Mouse (Mus musculus): ENCODE data around the gene Ralgapa2. TPM values are rescaled to one million over a fixed set of nuclear protein-coding genes. Genes with fewer than 3 reads are reported as not detected.

Ralgapa2 gene
- polyA plus RNA-seq (2015; fragmentation: Nextera tagmentation; extraction: Ambion mirVana): 9.3 and 9.9 TPM in 2 replicates

GRCm38 (mm10) chr2:146511911-146512580 is at the start of gene Ralgapa2:
Gene Ralgapa2, minus strand, starts transcription at chr2:146512344.
- under 1% methylated on average over 44 of the region's 57 CpGs for WGBS

GRCm38 (mm10) chr2:146561505-146561904 is 49.4 kb upstream of the Ralgapa2 start:
- no peak overlapping the region for H3K4me3 ChIP-seq (replicated peaks)

More at GRCm38 (mm10) chr2:146511911-146512580, at the start of gene Ralgapa2:
- no peaks in the 10 kb centered on the region for H3K9me3 ChIP-seq (replicated peaks)
- H3K4me1 ChIP-seq: peaks cover 20% of the 10 kb centered on the region
- peak within 1 kb of the TSS; percentile 73 for H3K27ac ChIP-seq (replicated peaks)
- no peaks in the 10 kb centered on the region for H3K36me3 ChIP-seq
- ATAC-seq (ENCODE audit: low FRiP score): peak; percentile 99
- H3K9ac ChIP-seq (replicated peaks): peak within 1 kb of the TSS; percentile 84
- H3K4me3 ChIP-seq (replicated peaks): peak within 1 kb of the TSS; percentile 71
- H3K4me2 ChIP-seq: peak within 1 kb of the TSS; percentile 77
- no peaks in the 10 kb centered on the region for H3K27me3 ChIP-seq (replicated peaks)

GRCm38 (mm10) chr2:146560633-146561043 is 48.5 kb upstream of the Ralgapa2 start:
- no peak overlapping the region for H3K4me2 ChIP-seq
- H3K4me1 ChIP-seq: no peaks in the 10 kb centered on the region
- WGBS: 82% methylated on average over 4 of the region's 4 CpGs
- no peak overlapping the region for H3K4me3 ChIP-seq (replicated peaks)
- ATAC-seq (ENCODE audit: low FRiP score): no peak
- H3K27me3 ChIP-seq (replicated peaks): no peaks in the 10 kb centered on the region
- H3K9me3 ChIP-seq (replicated peaks): no peaks in the 10 kb centered on the region
- no peak overlapping the region for H3K9ac ChIP-seq (replicated peaks)
- H3K36me3 ChIP-seq: no peaks in the 10 kb centered on the region
- H3K27ac ChIP-seq (replicated peaks): no peak overlapping the region

More at GRCm38 (mm10) chr2:146561505-146561904, 49.4 kb upstream of the Ralgapa2 start:
- Histone ChIP-seq H3K4me2 (no peak overlapping the region), H3K27ac (replicated peaks) (no peak overlapping the region), H3K9ac (replicated peaks) (no peak overlapping the region), H3K9me3 (replicated peaks) (no peaks in the 10 kb centered on the region), H3K4me1 (no peaks in the 10 kb centered on the region), H3K36me3 (no peaks in the 10 kb centered on the region), H3K27me3 (replicated peaks) (no peaks in the 10 kb centered on the region)
- 63% methylated on average over 3 of the region's 3 CpGs for WGBS
- ATAC-seq (ENCODE audit: low FRiP score): no peak

GRCm38 (mm10) chr2:146556148-146556547 is 44.0 kb upstream of the Ralgapa2 start:
- no peak overlapping the region for H3K4me3 ChIP-seq (replicated peaks)
- no peaks in the 10 kb centered on the region for H3K4me1 ChIP-seq
- no peak for ATAC-seq (ENCODE audit: low FRiP score)
- no peaks in the 10 kb centered on the region for H3K9me3 ChIP-seq (replicated peaks)
- no peak overlapping the region for H3K4me2 ChIP-seq
- H3K27ac ChIP-seq (replicated peaks): no peak overlapping the region
- no peaks in the 10 kb centered on the region for H3K36me3 ChIP-seq
- H3K27me3 ChIP-seq (replicated peaks): no peaks in the 10 kb centered on the region
- no peak overlapping the region for H3K9ac ChIP-seq (replicated peaks)

GRCm38 (mm10) chr2:146555351-146555750 is 43.2 kb upstream of the Ralgapa2 start:
- Histone ChIP-seq H3K4me3 (replicated peaks) (no peak overlapping the region), H3K4me2 (no peak overlapping the region), H3K9ac (replicated peaks) (no peak overlapping the region), H3K36me3 (no peaks in the 10 kb centered on the region), H3K9me3 (replicated peaks) (no peaks in the 10 kb centered on the region), H3K27me3 (replicated peaks) (no peaks in the 10 kb centered on the region), H3K4me1 (no peaks in the 10 kb centered on the region), H3K27ac (replicated peaks) (no peak overlapping the region)
- WGBS: 79% methylated on average over 5 of the region's 5 CpGs
- ATAC-seq (ENCODE audit: low FRiP score): no peak

GRCm38 (mm10) chr2:146553701-146554100 is 41.6 kb upstream of the Ralgapa2 start:
- Histone ChIP-seq H3K9ac (replicated peaks) (no peak overlapping the region), H3K4me1 (no peaks in the 10 kb centered on the region), H3K4me2 (no peak overlapping the region), H3K27ac (replicated peaks) (no peak overlapping the region), H3K9me3 (replicated peaks) (no peaks in the 10 kb centered on the region), H3K4me3 (replicated peaks) (no peak overlapping the region), H3K36me3 (no peaks in the 10 kb centered on the region), H3K27me3 (replicated peaks) (no peaks in the 10 kb centered on the region)
- no peak for ATAC-seq (ENCODE audit: low FRiP score)
- 19% methylated on average over 2 of the region's 2 CpGs for WGBS

- no peaks in the 10 kb centered on the region for H3K27me3 ChIP-seq (replicated peaks)
- ATAC-seq (ENCODE audit: low FRiP score): no peak
- H3K36me3 ChIP-seq: no peaks in the 10 kb centered on the region
- no peak overlapping the region for H3K4me2 ChIP-seq
- no peaks in the 10 kb centered on the region for H3K4me1 ChIP-seq
- no peaks in the 10 kb centered on the region for H3K9me3 ChIP-seq (replicated peaks)
- H3K4me3 ChIP-seq (replicated peaks): no peak overlapping the region
- H3K9ac ChIP-seq (replicated peaks): no peak overlapping the region
- WGBS: 77% methylated on average over 4 of the region's 4 CpGs
- no peak overlapping the region for H3K27ac ChIP-seq (replicated peaks)
Observed at GRCm38 (mm10) chr2:146551818-146552217, 39.7 kb upstream of the Ralgapa2 start.

- 9% methylated on average over 6 of the region's 6 CpGs for WGBS
- Histone ChIP-seq H3K9me3 (replicated peaks) (no peaks in the 10 kb centered on the region), H3K27me3 (replicated peaks) (no peaks in the 10 kb centered on the region), H3K4me1 (no peaks in the 10 kb centered on the region), H3K9ac (replicated peaks) (no peak overlapping the region), H3K36me3 (no peaks in the 10 kb centered on the region), H3K4me2 (no peak overlapping the region), H3K4me3 (replicated peaks) (no peak overlapping the region), H3K27ac (replicated peaks) (0 out of 2 replicates have a peak overlapping the region, but pooled peaks have one; percentile 10)
- ATAC-seq (ENCODE audit: low FRiP score): peak; percentile 88
Observed at GRCm38 (mm10) chr2:146549111-146549776, 37.1 kb upstream of the Ralgapa2 start.

- H3K4me3 ChIP-seq (replicated peaks): no peak overlapping the region
- H3K9ac ChIP-seq (replicated peaks): no peak overlapping the region
- H3K4me2 ChIP-seq: no peak overlapping the region
- H3K4me1 ChIP-seq: no peaks in the 10 kb centered on the region
- H3K27me3 ChIP-seq (replicated peaks): no peaks in the 10 kb centered on the region
- WGBS: 86% methylated on average over 1 of the region's 1 CpGs
- ATAC-seq (ENCODE audit: low FRiP score): no peak
- H3K36me3 ChIP-seq: no peaks in the 10 kb centered on the region
- H3K9me3 ChIP-seq (replicated peaks): 0 out of 2 replicates have a peak, but pooled peaks cover 4% of the 10 kb centered on the region
- no peak overlapping the region for H3K27ac ChIP-seq (replicated peaks)
Observed at GRCm38 (mm10) chr2:146544155-146544814, 32.1 kb upstream of the Ralgapa2 start.

GRCm38 (mm10) chr2:146533118-146533949 is 21.2 kb upstream of the Ralgapa2 start:
- no peak overlapping the region for H3K4me3 ChIP-seq (replicated peaks)
- no peak for ATAC-seq (ENCODE audit: low FRiP score)

GRCm38 (mm10) chr2:146532493-146532892 is 20.3 kb upstream of the Ralgapa2 start:
- ATAC-seq (ENCODE audit: low FRiP score): no peak
- Histone ChIP-seq H3K36me3 (no peaks in the 10 kb centered on the region), H3K27ac (replicated peaks) (no peak overlapping the region), H3K27me3 (replicated peaks) (no peaks in the 10 kb centered on the region), H3K4me1 (no peaks in the 10 kb centered on the region), H3K9me3 (replicated peaks) (no peaks in the 10 kb centered on the region), H3K9ac (replicated peaks) (no peak overlapping the region), H3K4me2 (no peak overlapping the region), H3K4me3 (replicated peaks) (no peak overlapping the region)
- 92% methylated on average over 3 of the region's 3 CpGs for WGBS

More at GRCm38 (mm10) chr2:146533118-146533949, 21.2 kb upstream of the Ralgapa2 start:
- H3K27me3 ChIP-seq (replicated peaks): no peaks in the 10 kb centered on the region
- WGBS: 71% methylated on average over 8 of the region's 8 CpGs
- no peaks in the 10 kb centered on the region for H3K4me1 ChIP-seq
- H3K9ac ChIP-seq (replicated peaks): no peak overlapping the region
- H3K9me3 ChIP-seq (replicated peaks): no peaks in the 10 kb centered on the region
- H3K27ac ChIP-seq (replicated peaks): no peak overlapping the region
- no peaks in the 10 kb centered on the region for H3K36me3 ChIP-seq
- H3K4me2 ChIP-seq: no peak overlapping the region

Measured in neural tube, embryonic 15.5 days (tissue).